Mouse (Mus musculus): ENCODE data around the gene Sfi1.
"Not testable (repeated sequence)": the region's sequence is repeated elsewhere in the genome, so short reads cannot be mapped to it uniquely, and the experiment has no call there.

GRCm38 (mm10) chr11:3156991-3157390, 36.3 kb downstream of the Sfi1 start:
- TF ChIP-seq TBP (conservative IDR thresholded peaks at IDR 0.05; ENCODE audit: low read depth, low read length); CHD1 (IDR thresholded peaks at IDR 0.05; ENCODE audit: low read depth, low read length); TCF12 (IDR thresholded peaks at IDR 0.05; ENCODE audit: low read depth, low read length); POLR2A (IDR thresholded peaks at IDR 0.05; ENCODE audit: low read depth, low read length); HCFC1 (IDR thresholded peaks at IDR 0.05; ENCODE audit: low read depth, low read length); MEF2A (IDR thresholded peaks at IDR 0.05; ENCODE audit: borderline replicate concordance, low read depth, low read length); CTCF (conservative IDR thresholded peaks at IDR 0.05 in 1 of 2, IDR thresholded peaks at IDR 0.05 in 1 of 2; ENCODE audit: low read depth in 2 of 2, low read length in 2 of 2); USF1 (IDR thresholded peaks at IDR 0.05; ENCODE audit: low read depth, low read length): not testable (repeated sequence)
